47 mouse cellular contexts compared by ENCODE assay signal in genomic region chr6:123702370-123702769, GRCm38 (mm10). TPM values are rescaled to one million over a fixed set of nuclear protein-coding genes. Genes with fewer than 3 reads are reported as not detected.
"Had no signal": no experiment of that assay in that cellular context is flagged by ENCODE, and none has a peak within 500 bp of the region (broad histone marks: within the 10 kb centered on the region; RNA-seq: fewer than 3 reads in every experiment).

Gene Vmn2r23, plus strand, starts transcription at chr6:123702670.

- H3K36me3 ChIP-seq: limb, embryonic 10.5 days; limb, embryonic 12.5 days; limb, embryonic 13.5 days; limb, embryonic 15.5 days; liver, embryonic 12.5 days; liver, embryonic 13.5 days; liver, embryonic 15.5 days; lung, embryonic 15.5 days; midbrain, embryonic 10.5 days; midbrain, embryonic 12.5 days; midbrain, embryonic 13.5 days; midbrain, embryonic 15.5 days; neural tube, embryonic 12.5 days had no signal

- DNase-seq: left cerebral cortex, postnatal 4 days; liver; liver, embryonic 13.5 days; liver, postnatal 0 days; lung, adult 18-20 months; lung, adult 2 months; lung, embryonic 14.5 days; lung, postnatal 10 days; lung, postnatal 14 days; lung, postnatal 36 days; lung, postnatal 4 days; midbrain, embryonic 14.5 days had no signal

- H3K27ac ChIP-seq: limb, embryonic 10.5 days; limb, embryonic 12.5 days; limb, embryonic 13.5 days; limb, embryonic 15.5 days; liver, embryonic 12.5 days; liver, embryonic 13.5 days; liver, embryonic 14.5 days; liver, embryonic 15.5 days; lung, embryonic 15.5 days; macrophage; midbrain, embryonic 10.5 days; midbrain, embryonic 12.5 days; midbrain, embryonic 13.5 days; midbrain, embryonic 15.5 days; neural tube, embryonic 12.5 days had no signal

- H3K27me3 ChIP-seq: limb, embryonic 12.5 days; limb, embryonic 13.5 days; limb, embryonic 15.5 days; liver, embryonic 12.5 days; liver, embryonic 13.5 days; liver, embryonic 15.5 days; lung, embryonic 15.5 days; megakaryocyte, embryonic 14.5 days; midbrain, embryonic 12.5 days; midbrain, embryonic 13.5 days; midbrain, embryonic 15.5 days; neural tube, embryonic 12.5 days had no signal

- H3K4me1 ChIP-seq: limb, embryonic 10.5 days; limb, embryonic 12.5 days; limb, embryonic 13.5 days; limb, embryonic 15.5 days; liver, embryonic 12.5 days; liver, embryonic 13.5 days; liver, embryonic 15.5 days; lung, embryonic 15.5 days; megakaryocyte, embryonic 14.5 days; midbrain, embryonic 12.5 days; midbrain, embryonic 15.5 days; neural tube, embryonic 12.5 days had no signal

- H3K9ac ChIP-seq: limb, embryonic 12.5 days; limb, embryonic 13.5 days; limb, embryonic 15.5 days; liver, embryonic 12.5 days; liver, embryonic 13.5 days; liver, embryonic 14.5 days; liver, embryonic 15.5 days; liver, postnatal 0 days; lung, embryonic 14.5 days; lung, embryonic 15.5 days; midbrain, embryonic 12.5 days; midbrain, embryonic 13.5 days; midbrain, embryonic 15.5 days; neural tube, embryonic 12.5 days had no signal

- H3K4me3 ChIP-seq: limb, embryonic 10.5 days; limb, embryonic 12.5 days; limb, embryonic 13.5 days; limb, embryonic 15.5 days; liver, embryonic 12.5 days; liver, embryonic 13.5 days; liver, embryonic 15.5 days; lung, embryonic 15.5 days; megakaryocyte, embryonic 14.5 days; midbrain, embryonic 10.5 days; midbrain, embryonic 12.5 days; midbrain, embryonic 13.5 days; midbrain, embryonic 15.5 days; myocyte; neural tube, embryonic 12.5 days had no signal

RNA-seq across cellular contexts. Expression of gene Vmn2r23, which starts in this region (rescaled TPM):
- total RNA-seq: left cerebral cortex, postnatal 10 days; left cerebral cortex, postnatal 14 days; left cerebral cortex, postnatal 25 days; left cerebral cortex, postnatal 36 days; left cerebral cortex, postnatal 4 days; liver, adult 2 months; megakaryocyte progenitor cell, adult 5-6 weeks; megakaryocyte, adult 5-6 weeks; megakaryocyte-erythroid progenitor cell, adult 5-6 weeks; midbrain, postnatal 0 days; monocyte, adult 5-6 weeks had no signal
- polyA plus RNA-seq: limb, embryonic 10.5 days; limb, embryonic 11.5 days; limb, embryonic 12.5 days; limb, embryonic 13.5 days; limb, embryonic 14.5 days; limb, embryonic 15.5 days; liver, adult 2 months; liver, embryonic 11.5 days; liver, embryonic 12.5 days; liver, embryonic 13.5 days; liver, embryonic 14.5 days; liver, embryonic 15.5 days; liver, embryonic 16.5 days; liver, postnatal 0 days; lung, adult 2 months; lung, embryonic 14.5 days; lung, embryonic 15.5 days; lung, embryonic 16.5 days; lung, postnatal 0 days; macrophage; midbrain, embryonic 10.5 days; midbrain, embryonic 11.5 days; midbrain, embryonic 12.5 days; midbrain, embryonic 13.5 days; midbrain, embryonic 14.5 days; midbrain, embryonic 15.5 days; midbrain, embryonic 16.5 days; midbrain, postnatal 0 days; myocyte; neural tube, embryonic 11.5 days; neural tube, embryonic 12.5 days had no signal
